Mouse (Mus musculus) ovary, postnatal 14 days (tissue): ENCODE results near the gene Olfr389.

ENCODE experiments used
- DNase-seq: peaks from one replicate; pipeline ENCODE4 v3.0.0; 2022; ENCODE audit warnings: low spot score

The Olfr389 gene

DNA sequence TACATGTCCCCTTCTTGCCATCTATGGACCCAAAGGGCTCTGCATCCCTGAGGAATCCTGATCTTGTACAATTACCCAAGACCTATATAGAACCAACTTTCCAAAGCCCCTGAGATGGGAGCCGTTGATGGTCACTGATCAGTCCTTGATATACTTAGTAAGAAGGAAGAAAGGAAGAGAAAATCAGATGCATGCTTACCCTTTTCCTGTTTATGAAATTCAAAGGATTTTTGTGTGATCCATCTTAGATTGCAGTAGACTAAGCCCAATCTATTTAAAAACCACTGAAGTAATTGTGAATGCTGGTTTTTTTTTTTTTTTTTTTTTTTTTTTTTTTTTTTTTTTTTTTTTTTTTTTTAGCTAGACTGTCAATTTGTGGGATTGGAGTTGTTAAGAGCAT, at the start of gene Olfr389:
TSS of gene Olfr389 (minus strand) at position 101 of the 400 bp plus-strand sequence.
- no peak for DNase-seq

DNA sequence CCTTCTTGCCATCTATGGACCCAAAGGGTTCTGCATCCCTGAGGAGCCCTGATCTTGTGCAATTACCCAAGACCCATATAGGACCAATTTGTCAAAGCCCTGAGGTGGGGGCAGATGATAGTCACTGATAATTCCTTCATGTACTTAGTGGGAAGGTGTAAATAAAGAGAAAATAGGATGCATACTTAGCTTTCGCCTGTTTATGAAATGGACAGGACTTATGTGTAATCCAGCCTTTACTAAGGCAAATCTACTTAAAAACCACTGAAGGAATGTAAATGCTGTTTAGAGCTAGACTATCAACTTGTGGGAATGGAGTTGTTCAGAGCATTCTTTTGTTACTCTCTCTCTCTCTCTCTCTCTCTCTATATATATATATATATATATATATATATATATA, 36.4 kb upstream of the Olfr389 start, which contains the start of gene Olfr392:
TSS of gene Olfr392 (minus strand) at position 101 of the 400 bp plus-strand sequence.
- no peak for DNase-seq

DNA sequence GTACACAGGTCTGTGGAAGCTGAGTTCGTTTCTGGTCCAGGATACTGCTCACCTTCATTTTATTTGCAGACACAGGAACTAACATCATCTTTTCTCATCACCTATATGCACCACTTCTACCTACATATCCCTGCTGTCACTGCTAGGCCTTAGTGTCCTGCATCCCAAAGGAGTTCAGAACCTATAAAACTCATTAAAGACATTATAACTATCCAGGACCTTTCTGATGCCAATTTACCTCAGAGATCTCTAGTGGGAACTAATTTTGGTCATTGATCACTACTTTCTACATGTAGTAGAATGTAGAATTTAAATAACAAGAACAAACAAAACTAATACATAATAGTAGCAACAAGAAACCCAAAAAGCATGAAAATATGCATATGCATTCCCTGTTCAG, 22.4 kb upstream of the Olfr389 start, which contains the start of gene Olfr391-ps:
TSS of gene Olfr391-ps (minus strand) at position 101 of the 400 bp plus-strand sequence.
- DNase-seq: no peak

DNA sequence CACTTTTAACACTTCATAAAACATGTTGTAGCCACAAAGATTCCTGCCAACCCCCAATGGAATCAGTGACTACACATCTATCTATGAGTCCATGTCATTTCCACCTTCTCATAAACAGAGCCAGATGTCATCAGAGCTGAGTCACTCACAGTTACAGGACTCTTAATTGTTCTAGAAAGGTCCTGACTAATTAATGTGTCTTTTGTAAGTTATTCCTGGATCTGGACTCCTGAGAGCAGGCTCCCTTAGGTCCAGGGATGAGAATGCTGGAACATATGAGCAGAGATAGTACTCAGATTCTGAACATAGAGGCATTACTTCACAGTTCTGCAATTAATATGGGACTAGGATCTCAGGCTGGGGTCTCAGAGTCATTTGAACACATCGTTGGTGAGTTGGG, 2.2 kb upstream of the Olfr389 start, which contains the start of gene Olfr390:
TSS of gene Olfr390 (plus strand) at position 301 of the 400 bp plus-strand sequence.
- DNase-seq: no peak

- no peak for DNase-seq
These were observed 21.4 kb downstream of the Olfr389 start for GRCm38 (mm10) chr11:73759115-73759514.
